Mouse (Mus musculus) liver, embryonic 14.5 days (tissue): Measurements from ENCODE around the gene Cit. TPM values are rescaled to one million over a fixed set of nuclear protein-coding genes. Genes with fewer than 3 reads are reported as not detected.

Experiments
- ATAC-seq: fragments of 200-750 bp; cut with Nextera tagmentation; 2 replicates; pipeline ENCODE4 v1.8.0; 2017; ENCODE audit warnings: moderate number of reproducible peaks, mild to moderate bottlenecking, moderate library complexity; ENCODE audit not compliant: insufficient read depth
- DNase-seq, 3 experiments: peaks; one replicate each; pipeline ENCODE4 v3.0.0-alpha.2; 2012 to 2013; ENCODE audit warnings: low read depth in 3 of 3, low spot score in 3 of 3
- H3K27ac ChIP-seq: fragments of 300-500 bp; sonication (generic); 2 replicates; pipeline ENCODE4 v1.5.1; 2014; ENCODE audit warnings: moderate library complexity, mild to moderate bottlenecking, control low read depth, inconsistent platforms
- H3K27me3 ChIP-seq: fragments of 300-500 bp; sonication (generic); 2 replicates; pipeline ENCODE4 v1.6.1; 2014; ENCODE audit warnings: mild to moderate bottlenecking, low read length, moderate library complexity; ENCODE audit not compliant: control insufficient read depth, insufficient read depth
- H3K36me3 ChIP-seq: fragments of 300-500 bp; sonication (generic); replicated peaks from 2 replicates; pipeline ENCODE4 v1.6.1; 2014; ENCODE audit warnings: low read depth; ENCODE audit not compliant: control insufficient read depth, insufficient read depth
- H3K4me1 ChIP-seq, 2 experiments: fragments of 200-500 bp in 1 of 2; fragments of 300-500 bp in 1 of 2; sonication (generic) in 1 of 2; replicated peaks; 2 replicates each; pipeline ENCODE4 v1.6.1; 2012 to 2014; ENCODE audit warnings: antibody characterized with exemption in 1 of 2, inconsistent platforms in 1 of 2, low read length in 1 of 2; ENCODE audit not compliant: control insufficient read depth in 2 of 2, insufficient read depth in 2 of 2
- H3K4me2 ChIP-seq: fragments of 300-500 bp; sonication (generic); 2 replicates; pipeline ENCODE4 v1.6.1; 2014; ENCODE audit warnings: low read depth, mild to moderate bottlenecking, control low read depth, moderate library complexity
- H3K4me3 ChIP-seq, 2 experiments: fragments of 200-500 bp in 1 of 2; fragments of 300-500 bp in 1 of 2; sonication (generic) in 1 of 2; 2 replicates each; pipeline ENCODE4 v1.5.1; 2012 to 2014; ENCODE audit warnings: low read depth in 2 of 2, low read length in 2 of 2, mild to moderate bottlenecking in 2 of 2, control low read depth in 1 of 2, inconsistent platforms in 1 of 2, moderate library complexity in 1 of 2; ENCODE audit not compliant: insufficient read depth in 1 of 2
- H3K9ac ChIP-seq: fragments of 300-500 bp; sonication (generic); replicated peaks from 2 replicates; pipeline ENCODE4 v1.6.1; 2014; ENCODE audit warnings: mild to moderate bottlenecking, control low read depth, moderate library complexity
- H3K9me3 ChIP-seq: fragments of 300-500 bp; sonication (generic); 2 replicates; pipeline ENCODE4 v1.6.1; 2016; ENCODE audit warnings: low read length, mixed read lengths; ENCODE audit not compliant: control insufficient read depth
- CTCF ChIP-seq: IDR thresholded peaks from 2 replicates; pipeline ENCODE4 v1.5.1; 2016; ENCODE audit warnings: antibody characterized with exemption, low read depth, control low read depth
- EP300 ChIP-seq: IDR thresholded peaks from 2 replicates; pipeline ENCODE4 v1.6.1; 2016; ENCODE audit warnings: antibody characterized with exemption, low read depth
- WGBS: fragments of 180-500 bp; shearing (Covaris S2); extraction: QIAGEN DNeasy Blood & Tissue Kit; methylation state at CpG from one replicate; pipeline ENCODE4 v1.1.7; 2014; ENCODE audit not compliant: insufficient replicate concordance; 5-methylcytosine and 5-hydroxymethylcytosine counted together
- polyA plus RNA-seq, 2 experiments: library from polyadenylated mRNA; depleted of rRNA in 1 of 2; stranded (reverse) in 1 of 2; unstranded in 1 of 2; fragments of >200 nt; fragmentation: Nextera tagmentation in 1 of 2; extraction: Ambion mirVana in 1 of 2; gene quantifications; 2 replicates each; pipeline versions ENCODE4 v1.2.1 to v1.2.3; 2012 to 2014

Gene Cit
- polyA plus RNA-seq, 2 experiments = 21.1 to 24.5 TPM

- Histone ChIP-seq H3K27ac (no peak overlapping the region), H3K36me3 (peaks cover 69% of the 10 kb centered on the region), H3K27me3 (no peaks in the 10 kb centered on the region), H3K4me2 (no peak overlapping the region), H3K4me3 (no peak overlapping the region), H3K9me3 (no peaks in the 10 kb centered on the region), H3K9ac (no peak overlapping the region), H3K4me1 (no peaks in the 10 kb centered on the region)
- ATAC-seq = no peak
- WGBS = 92% methylated on average over 15 of the region's 15 CpGs
- no peak for DNase-seq
- TF ChIP-seq EP300 (no peak), CTCF (no peak)
Observed at GRCm38 (mm10) chr5:115936851-115937250, 91.8 kb downstream of the Cit start.

- H3K36me3 ChIP-seq = peaks cover 68% of the 10 kb centered on the region
- no peak overlapping the region for H3K4me2 ChIP-seq
- no peak overlapping the region for H3K9ac ChIP-seq
- H3K27me3 ChIP-seq = no peaks in the 10 kb centered on the region
- TF ChIP-seq EP300 (no peak), CTCF (no peak)
- no peak overlapping the region for H3K27ac ChIP-seq
- DNase-seq = no peak
- no peak for ATAC-seq
- H3K4me3 ChIP-seq = no peak overlapping the region
- no peaks in the 10 kb centered on the region for H3K9me3 ChIP-seq
- 83% methylated on average over 6 of the region's 6 CpGs for WGBS
- no peaks in the 10 kb centered on the region for H3K4me1 ChIP-seq
Observed at GRCm38 (mm10) chr5:115937566-115937965, 92.5 kb downstream of the Cit start.

GRCm38 (mm10) chr5:115938999-115939398 is 93.9 kb downstream of the Cit start:
- no peak for TF ChIP-seq CTCF
- no peak for TF ChIP-seq EP300
- Histone ChIP-seq H3K4me3 (no peak overlapping the region), H3K4me2 (no peak overlapping the region), H3K9ac (no peak overlapping the region), H3K4me1 (peaks cover 0 to 4% of the 10 kb centered on the region in 2 experiments; a peak in 2 of 4 replicates), H3K27ac (no peak overlapping the region), H3K27me3 (no peaks in the 10 kb centered on the region), H3K36me3 (peaks cover 77% of the 10 kb centered on the region), H3K9me3 (no peaks in the 10 kb centered on the region)
- ATAC-seq (no peak), DNase-seq (no peak)
- WGBS = 89% methylated on average over 13 of the region's 13 CpGs

GRCm38 (mm10) chr5:115942389-115942788 is 97.3 kb downstream of the Cit start:
- Histone ChIP-seq H3K4me3 (no peak overlapping the region), H3K4me1 (peaks cover 16 to 35% of the 10 kb centered on the region in 2 experiments), H3K27ac (no peak overlapping the region), H3K27me3 (no peaks in the 10 kb centered on the region), H3K9ac (no peak overlapping the region), H3K9me3 (no peaks in the 10 kb centered on the region), H3K4me2 (no peak overlapping the region), H3K36me3 (peaks cover 77% of the 10 kb centered on the region)
- 90% methylated on average over 3 of the region's 3 CpGs for WGBS
- TF ChIP-seq CTCF (peak; percentile 66), EP300 (no peak)
- ATAC-seq (no peak), DNase-seq (no peak)

GRCm38 (mm10) chr5:115944791-115945490 is 99.9 kb downstream of the Cit start:
- peak; percentile 84 for ATAC-seq
- Histone ChIP-seq H3K4me2 (peak overlapping the region; percentile 84), H3K9me3 (no peaks in the 10 kb centered on the region), H3K4me1 (peaks cover 18 to 49% of the 10 kb centered on the region in 2 experiments), H3K9ac (peak overlapping the region; percentile 75), H3K4me3 (peak overlapping the region; percentile 60 to 70), H3K27ac (peak overlapping the region; percentile 90), H3K27me3 (no peaks in the 10 kb centered on the region), H3K36me3 (peaks cover 77% of the 10 kb centered on the region)
- WGBS = 15% methylated on average over 11 of the region's 11 CpGs
- peak; percentile 65 to 70 (median 69) for DNase-seq
- no peak; the same call in 1 of the 2 replicates for TF ChIP-seq EP300
- no peak for TF ChIP-seq CTCF
